Mouse (Mus musculus) heart, adult 10 weeks (tissue): ENCODE data around the gene Olfr1222. TPM values are rescaled to one million over a fixed set of nuclear protein-coding genes. Genes with fewer than 3 reads are reported as not detected.

ENCODE experiments used
- polyA plus RNA-seq: library from polyadenylated mRNA; stranded (reverse); fragments of 350-450 nt; fragmentation: Illumina TruSeq; extraction: RNeasy Lipid Tissue Mini Kit (QIAGEN cat#74804); gene quantifications from one replicate; pipeline ENCODE4 v1.2.3, GENCODE M21; 2014; ENCODE audit warnings: low read depth, low replicate concordance

Gene Olfr1222
- polyA plus RNA-seq = not detected

DNA sequence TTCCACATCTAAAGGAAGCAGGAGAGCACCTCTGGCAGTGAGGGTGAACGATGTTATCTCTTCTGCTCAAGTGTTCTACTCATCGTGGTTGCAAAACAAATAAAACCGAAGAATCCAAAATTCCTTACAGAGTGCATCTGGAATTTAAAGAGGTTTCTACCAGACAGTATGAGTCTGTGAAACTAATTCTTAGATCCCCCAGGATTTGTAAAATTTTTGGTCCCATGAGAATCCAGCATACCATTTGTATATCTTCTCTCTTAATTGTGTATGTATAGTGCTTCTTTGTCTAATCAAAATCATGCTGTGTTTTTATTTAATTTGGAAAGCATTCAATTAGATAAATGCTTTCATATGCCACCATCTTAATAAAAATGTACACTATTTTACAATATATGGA is at the start of gene Olfr1222:
Gene Olfr1222 (minus strand): TSS at position 101 of the 400 bp plus-strand sequence.

DNA sequence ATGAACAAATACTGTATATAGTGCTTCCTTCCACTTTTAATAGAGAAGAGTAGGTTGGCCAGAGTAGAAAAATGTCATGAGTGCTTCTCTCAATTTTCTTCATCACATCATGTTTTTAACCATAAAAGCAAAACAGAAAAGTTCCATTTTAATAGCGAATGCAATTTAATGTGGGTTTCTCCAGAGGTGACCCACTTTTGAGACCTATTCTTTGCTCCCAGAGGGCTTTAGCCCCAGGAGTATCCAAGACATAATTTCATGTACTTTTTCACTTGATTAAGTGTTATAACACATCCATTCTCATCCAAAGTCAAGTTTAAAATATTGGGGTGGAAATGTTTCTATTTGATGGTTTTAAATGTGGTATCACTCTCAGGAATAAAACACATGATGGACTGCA is 41.7 kb upstream of the Olfr1222 start, which contains the start of gene Olfr1225:
Gene Olfr1225 (minus strand): TSS at position 101 of the 400 bp plus-strand sequence.

DNA sequence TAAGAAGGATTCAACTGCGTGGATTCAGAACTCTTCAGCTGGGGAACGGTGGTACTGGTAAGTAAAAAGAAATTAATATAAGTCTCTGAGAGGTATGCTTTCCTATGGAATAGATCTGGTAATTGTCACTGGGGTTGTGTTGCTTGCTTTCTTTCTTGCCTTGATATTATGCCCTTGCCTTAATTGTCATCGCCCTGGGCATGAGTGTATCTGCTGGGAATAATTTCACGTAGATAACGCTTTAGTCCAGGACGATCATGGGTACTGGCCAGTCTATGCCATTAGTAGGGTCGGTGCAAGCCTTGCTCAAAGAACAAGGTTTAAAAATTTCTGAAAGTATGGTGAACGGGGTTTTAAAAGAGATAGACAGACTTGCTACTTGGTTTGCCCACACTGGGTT is 31.1 kb upstream of the Olfr1222 start, which contains the start of gene Olfr1224-ps1:
Gene Olfr1224-ps1 (minus strand): TSS at position 101 of the 400 bp plus-strand sequence.

DNA sequence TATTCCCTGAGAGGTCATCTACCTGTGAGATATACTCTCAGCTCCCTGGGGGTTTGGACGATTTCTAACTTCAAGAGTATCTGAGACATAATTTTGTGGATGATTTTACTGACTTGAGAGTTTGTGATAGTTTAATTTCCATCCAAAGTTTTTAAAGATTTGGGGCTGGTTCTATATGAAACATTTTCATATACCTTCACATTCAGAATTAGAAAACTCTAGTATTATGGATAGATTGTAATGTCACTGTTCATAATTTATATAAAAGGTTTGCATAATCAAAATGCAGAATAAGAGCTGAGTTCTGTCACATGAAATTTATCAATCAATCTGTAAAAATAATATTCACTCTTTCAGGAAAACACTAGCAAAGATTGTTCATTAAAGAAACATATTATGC is 18.6 kb upstream of the Olfr1222 start, which contains the start of gene Olfr1223:
Gene Olfr1223 (minus strand): TSS at position 101 of the 400 bp plus-strand sequence.

DNA sequence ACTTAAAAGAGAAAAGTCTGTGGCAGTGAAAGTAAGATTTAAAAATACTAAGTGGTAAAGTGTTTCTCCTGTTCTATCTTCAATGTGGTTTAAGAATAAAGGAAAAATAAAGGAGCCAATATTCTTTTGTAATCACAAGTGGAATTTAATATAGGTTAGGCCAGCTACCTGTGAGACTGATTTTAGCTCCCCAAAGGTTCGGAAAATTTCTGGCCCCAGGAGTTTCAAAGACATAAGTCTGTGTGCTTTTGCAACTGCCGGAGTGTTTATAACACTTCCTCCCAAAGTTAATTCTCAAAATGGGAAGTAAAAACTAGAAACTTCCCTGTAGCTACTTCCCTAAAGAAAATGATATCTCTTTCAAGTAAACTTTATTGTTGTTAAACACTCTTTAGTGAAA is 15.7 kb downstream of the Olfr1222 start, which contains the start of gene Olfr1221:
Gene Olfr1221 (minus strand): TSS at position 101 of the 400 bp plus-strand sequence.

DNA sequence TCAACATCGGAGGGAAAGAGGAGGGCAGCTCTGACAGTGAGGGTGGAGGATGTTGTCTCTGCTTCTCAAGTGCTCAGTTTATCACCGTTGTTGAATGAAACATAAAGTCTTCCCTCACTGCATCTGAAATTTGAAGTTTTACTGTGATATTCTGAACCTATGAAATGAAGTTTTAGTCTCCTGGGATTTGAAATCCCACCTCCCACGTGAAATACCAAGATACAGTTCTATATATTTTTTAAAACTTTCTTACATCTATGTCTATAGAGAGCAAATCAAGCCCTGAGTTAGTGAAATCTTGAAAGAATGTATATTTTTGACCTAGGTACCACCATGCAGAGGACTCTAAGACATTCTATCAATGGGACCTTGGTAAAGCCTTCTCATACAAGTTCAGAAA is 26.1 kb downstream of the Olfr1222 start, which contains the start of gene Olfr1220:
Gene Olfr1220 (minus strand): TSS at position 101 of the 400 bp plus-strand sequence.

DNA sequence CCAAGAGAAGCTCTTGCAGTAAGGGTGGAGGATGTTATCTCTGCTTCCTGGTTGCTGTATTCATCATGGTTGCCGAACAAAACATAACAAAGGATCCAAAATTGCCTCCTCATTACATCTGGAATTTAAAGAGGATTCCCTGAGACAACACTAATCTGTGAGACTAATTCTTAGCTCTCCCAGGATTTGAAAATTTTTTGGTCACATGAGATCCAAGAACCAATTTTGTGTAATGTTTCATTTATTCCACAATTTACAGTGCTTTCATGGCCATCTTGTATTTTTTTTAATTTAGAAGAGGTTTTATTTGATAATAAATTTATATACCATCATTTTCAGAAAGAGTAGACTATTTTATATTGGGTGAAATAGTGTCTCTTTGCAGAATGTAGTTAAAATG is 49.4 kb downstream of the Olfr1222 start, which contains the start of gene Olfr1219:
Gene Olfr1219 (minus strand): TSS at position 101 of the 400 bp plus-strand sequence.

Other genes with a start within 250 kb of the Olfr1222 start
- not detected for gene Olfr1208, start 230.7 kb downstream of the Olfr1222 start, polyA plus RNA-seq
- not detected for gene Olfr1209, start 217.9 kb downstream of the Olfr1222 start, polyA plus RNA-seq
- not detected for gene Olfr1211, start 194.9 kb downstream of the Olfr1222 start, polyA plus RNA-seq
- gene Olfr1212, start 179.1 kb downstream of the Olfr1222 start, polyA plus RNA-seq = not detected
- not detected for gene Gm13762, start 152.8 kb downstream of the Olfr1222 start, polyA plus RNA-seq
- gene Olfr1214, start 140.4 kb downstream of the Olfr1222 start, polyA plus RNA-seq = not detected
- not detected for gene Olfr1215, start 126.1 kb downstream of the Olfr1222 start, polyA plus RNA-seq
- not detected for gene Olfr1216, start 114.7 kb downstream of the Olfr1222 start, polyA plus RNA-seq
- not detected for gene Olfr1217, start 101.0 kb downstream of the Olfr1222 start, polyA plus RNA-seq
- gene Olfr1218, start 71.9 kb downstream of the Olfr1222 start, polyA plus RNA-seq = not detected
- not detected for gene Olfr1219, start 49.5 kb downstream of the Olfr1222 start, polyA plus RNA-seq
- not detected for gene Olfr1220, start 26.2 kb downstream of the Olfr1222 start, polyA plus RNA-seq
- not detected for gene Olfr1221, start 15.8 kb downstream of the Olfr1222 start, polyA plus RNA-seq
- not detected for gene Olfr1223, start 18.5 kb upstream of the Olfr1222 start, polyA plus RNA-seq
- gene Olfr1224-ps1, start 31.0 kb upstream of the Olfr1222 start, polyA plus RNA-seq = not detected
- not detected for gene Olfr1225, start 41.6 kb upstream of the Olfr1222 start, polyA plus RNA-seq
- not detected for gene Olfr1226, start 67.0 kb upstream of the Olfr1222 start, polyA plus RNA-seq
- gene Olfr1228, start 121.0 kb upstream of the Olfr1222 start, polyA plus RNA-seq = not detected
- gene Olfr1229, start 155.0 kb upstream of the Olfr1222 start, polyA plus RNA-seq = not detected
- not detected for gene Olfr1230, start 164.2 kb upstream of the Olfr1222 start, polyA plus RNA-seq
- not detected for gene Olfr1231, start 174.0 kb upstream of the Olfr1222 start, polyA plus RNA-seq
- gene Olfr1232, start 196.6 kb upstream of the Olfr1222 start, polyA plus RNA-seq = not detected
- gene Olfr1233, start 209.3 kb upstream of the Olfr1222 start, polyA plus RNA-seq = not detected
- gene Olfr1234, start 231.8 kb upstream of the Olfr1222 start, polyA plus RNA-seq = not detected